Mouse (Mus musculus) limb, embryonic 12.5 days (tissue): ENCODE results near the gene Gm43518. TPM values are rescaled to one million over a fixed set of nuclear protein-coding genes. Genes with fewer than 3 reads are reported as not detected.
A peak's percentile ranks its signal among the peaks of the same experiment; 100 is the strongest.

Experiments used
- ATAC-seq: fragments of 200-750 bp; cut with Nextera tagmentation; 2 replicates; pipeline ENCODE4 v1.8.0; 2017; ENCODE audit warnings: low read depth, moderate TSS enrichment; ENCODE audit not compliant: insufficient number of reproducible peaks, insufficient read depth, low FRiP score, low TSS enrichment
- H3K27ac ChIP-seq: fragments of 300-500 bp; sonication (generic); 2 replicates; pipeline ENCODE4 v1.5.1; 2016; ENCODE audit warnings: mild to moderate bottlenecking, moderate library complexity
- H3K27me3 ChIP-seq: fragments of 300-500 bp; sonication (generic); 2 replicates; pipeline ENCODE4 v1.6.1; 2016; ENCODE audit warnings: mild to moderate bottlenecking, moderate library complexity
- H3K36me3 ChIP-seq: fragments of 300-500 bp; sonication (generic); 2 replicates; pipeline ENCODE4 v1.6.1; 2016; ENCODE audit warnings: mild to moderate bottlenecking, moderate library complexity
- H3K4me1 ChIP-seq: fragments of 300-500 bp; sonication (generic); replicated peaks from 2 replicates; pipeline ENCODE4 v1.6.1; 2016
- H3K4me2 ChIP-seq: fragments of 300-500 bp; sonication (generic); 2 replicates; pipeline ENCODE4 v1.6.1; 2016; ENCODE audit warnings: mild to moderate bottlenecking, moderate library complexity
- H3K4me3 ChIP-seq: fragments of 300-500 bp; sonication (generic); replicated peaks from 2 replicates; pipeline ENCODE4 v1.5.1; 2016; ENCODE audit warnings: mild to moderate bottlenecking
- H3K9ac ChIP-seq: fragments of 300-500 bp; sonication (generic); replicated peaks from 2 replicates; pipeline ENCODE4 v1.6.1; 2016; ENCODE audit warnings: mild to moderate bottlenecking, moderate library complexity
- H3K9me3 ChIP-seq: fragments of 300-500 bp; sonication (generic); 2 replicates; pipeline ENCODE4 v1.6.1; 2016; ENCODE audit warnings: mild to moderate bottlenecking, moderate library complexity
- WGBS: fragments of 180-500 bp; shearing (Covaris S2); methylation state at CpG from one replicate; pipeline ENCODE4 v1.1.7; 2016; 5-methylcytosine and 5-hydroxymethylcytosine counted together
- polyA plus RNA-seq: library from polyadenylated mRNA; unstranded; fragments of >200 nt; fragmentation: Nextera tagmentation; extraction: Ambion mirVana; gene quantifications from 2 replicates; pipeline ENCODE4 v1.2.1, GENCODE M21; 2016

The Gm43518 gene
- 1.8 and 2.1 TPM in 2 replicates for polyA plus RNA-seq

- Histone ChIP-seq H3K9me3 (no peaks in the 10 kb centered on the region), H3K27ac (no peak within 1 kb of the TSS), H3K27me3 (no peaks in the 10 kb centered on the region), H3K36me3 (peaks cover 67% of the 10 kb centered on the region), H3K4me3 (no peak within 1 kb of the TSS), H3K9ac (no peak within 1 kb of the TSS), H3K4me2 (no peak within 1 kb of the TSS), H3K4me1 (peaks cover 3% of the 10 kb centered on the region; the same call in 1 of the 2 replicates)
- ATAC-seq, result no peak
- 95% methylated on average over 9 of the region's 9 CpGs for WGBS
Observed at GRCm38 (mm10) chr5:123927118-123927517, at the start of gene Gm43518. TSS of gene Gm43518 (plus strand) at chr5:123927418.

GRCm38 (mm10) chr5:123878056-123878455 lies 49.2 kb upstream of the Gm43518 start:
- Histone ChIP-seq H3K27me3 (no peaks in the 10 kb centered on the region), H3K27ac (0 out of 2 replicates have a peak overlapping the region, but pooled peaks have one; percentile 3), H3K4me3 (no peak overlapping the region), H3K4me2 (peak overlapping the region; percentile 41), H3K4me1 (peaks cover 25% of the 10 kb centered on the region), H3K9me3 (no peaks in the 10 kb centered on the region), H3K36me3 (no peaks in the 10 kb centered on the region), H3K9ac (0 out of 2 replicates have a peak overlapping the region, but pooled peaks have one; percentile 14)
- WGBS, result 39% methylated on average over 14 of the region's 14 CpGs
- ATAC-seq, result no peak

DNA sequence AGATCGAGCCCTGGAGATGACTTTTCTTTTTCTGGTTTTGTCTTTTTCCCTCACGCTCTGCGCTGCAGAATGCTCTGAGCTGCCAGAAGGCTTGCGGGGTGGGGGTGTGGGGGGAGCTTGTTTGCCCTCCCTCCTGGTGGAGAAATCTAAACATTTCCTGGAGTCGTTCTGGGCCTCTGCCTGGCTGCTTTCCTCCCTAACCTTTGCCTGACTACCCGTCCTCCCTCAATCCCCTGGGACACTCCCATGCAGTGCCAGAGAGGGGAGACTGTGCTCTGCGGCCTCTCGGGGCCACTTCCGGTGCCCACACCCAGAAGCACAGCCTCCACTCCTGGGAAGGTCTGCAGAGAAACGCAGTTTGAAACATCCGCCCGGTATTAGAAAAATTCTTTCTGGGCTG lies 47.3 kb upstream of the Gm43518 start, which contains the start of gene Hcar1:
Gene Hcar1, minus strand, starts transcription at position 93 of the 400 bp plus-strand sequence.
- Histone ChIP-seq H3K9ac (no peak within 1 kb of the TSS), H3K4me3 (no peak within 1 kb of the TSS), H3K27ac (0 out of 2 replicates have a peak within 1 kb of the TSS, but pooled peaks have one; percentile 29), H3K36me3 (no peaks in the 10 kb centered on the region), H3K4me2 (no peak within 1 kb of the TSS), H3K27me3 (no peaks in the 10 kb centered on the region), H3K9me3 (no peaks in the 10 kb centered on the region), H3K4me1 (peaks cover 25% of the 10 kb centered on the region)
- 72% methylated on average over 12 of the region's 12 CpGs for WGBS
- ATAC-seq, result no peak

DNA sequence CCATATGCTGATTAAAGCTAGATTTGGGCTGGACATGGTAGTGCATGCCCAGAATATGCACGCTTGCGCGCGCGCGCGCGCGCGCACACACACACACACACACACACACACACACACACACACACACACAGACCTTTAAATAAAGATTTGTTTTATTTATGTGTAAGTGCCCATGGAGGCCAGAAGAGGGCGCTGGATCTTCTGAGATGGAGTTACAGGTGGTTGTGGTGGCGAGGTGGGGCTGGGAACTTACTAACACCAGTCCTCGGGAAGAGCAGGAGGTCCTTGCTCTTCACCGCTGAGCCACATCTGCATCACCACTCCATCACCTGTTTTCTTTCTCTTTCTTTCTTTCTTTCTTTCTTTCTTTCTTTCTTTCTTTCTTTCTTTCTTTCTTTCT lies 46.4 kb upstream of the Gm43518 start:
- peaks cover 25% of the 10 kb centered on the region for H3K4me1 ChIP-seq
- H3K27ac ChIP-seq, result no peak overlapping the region
- H3K4me2 ChIP-seq, result no peak overlapping the region
- no peak overlapping the region for H3K9ac ChIP-seq
- H3K27me3 ChIP-seq, result no peaks in the 10 kb centered on the region
- H3K4me3 ChIP-seq, result no peak overlapping the region
- no peaks in the 10 kb centered on the region for H3K36me3 ChIP-seq
- ATAC-seq, result no peak
- 82% methylated on average over 14 of the region's 14 CpGs for WGBS
- no peaks in the 10 kb centered on the region for H3K9me3 ChIP-seq

DNA sequence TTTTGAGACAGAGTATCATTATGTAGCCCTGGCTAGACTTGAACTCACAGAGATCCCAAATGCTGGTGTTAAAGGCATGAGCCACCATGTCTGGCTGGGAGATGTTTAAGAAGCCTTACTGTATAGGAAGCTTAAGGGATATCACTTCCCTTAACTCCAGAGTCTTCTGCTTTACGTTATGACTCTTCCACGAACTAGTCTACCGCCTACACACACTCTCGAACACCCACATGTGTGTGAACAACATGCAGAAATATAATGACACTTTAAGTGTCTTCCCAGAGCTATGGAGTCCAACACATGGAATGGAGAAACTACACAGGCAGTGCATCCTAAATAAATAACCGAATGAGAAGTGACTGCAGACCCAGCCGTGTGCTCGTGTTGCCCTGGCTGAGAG lies 43.3 kb upstream of the Gm43518 start:
- Histone ChIP-seq H3K27ac (no peak overlapping the region), H3K9me3 (no peaks in the 10 kb centered on the region), H3K4me1 (peaks cover 11% of the 10 kb centered on the region), H3K9ac (no peak overlapping the region), H3K4me3 (no peak overlapping the region), H3K27me3 (no peaks in the 10 kb centered on the region), H3K36me3 (no peaks in the 10 kb centered on the region), H3K4me2 (no peak overlapping the region)
- no peak for ATAC-seq
- WGBS, result 81% methylated on average over 7 of the region's 7 CpGs

DNA sequence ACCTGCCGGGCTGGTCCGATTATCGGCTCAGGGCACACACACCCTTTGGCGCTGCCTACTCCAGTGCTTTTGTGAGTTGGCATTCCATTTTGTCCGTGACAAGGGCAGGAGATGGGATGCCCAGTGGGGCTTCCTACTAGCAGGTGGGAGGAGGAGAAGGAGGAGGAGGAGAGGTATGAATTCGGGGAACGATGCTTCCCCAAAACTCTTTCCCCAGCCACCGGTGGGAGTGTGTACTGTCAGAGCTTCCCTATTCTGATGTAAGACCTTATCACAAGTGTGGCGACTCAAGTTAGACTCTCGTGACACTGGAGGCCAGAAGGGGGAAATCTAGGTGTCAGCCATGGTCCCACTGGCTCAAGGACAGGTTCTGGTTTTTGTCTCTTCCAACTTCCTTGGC lies 42.9 kb upstream of the Gm43518 start:
- no peak for ATAC-seq
- Histone ChIP-seq H3K9ac (no peak overlapping the region), H3K36me3 (no peaks in the 10 kb centered on the region), H3K4me1 (peaks cover 10% of the 10 kb centered on the region), H3K27ac (no peak overlapping the region), H3K27me3 (no peaks in the 10 kb centered on the region), H3K4me2 (no peak overlapping the region), H3K9me3 (no peaks in the 10 kb centered on the region), H3K4me3 (no peak overlapping the region)
- WGBS, result 78% methylated on average over 10 of the region's 10 CpGs

DNA sequence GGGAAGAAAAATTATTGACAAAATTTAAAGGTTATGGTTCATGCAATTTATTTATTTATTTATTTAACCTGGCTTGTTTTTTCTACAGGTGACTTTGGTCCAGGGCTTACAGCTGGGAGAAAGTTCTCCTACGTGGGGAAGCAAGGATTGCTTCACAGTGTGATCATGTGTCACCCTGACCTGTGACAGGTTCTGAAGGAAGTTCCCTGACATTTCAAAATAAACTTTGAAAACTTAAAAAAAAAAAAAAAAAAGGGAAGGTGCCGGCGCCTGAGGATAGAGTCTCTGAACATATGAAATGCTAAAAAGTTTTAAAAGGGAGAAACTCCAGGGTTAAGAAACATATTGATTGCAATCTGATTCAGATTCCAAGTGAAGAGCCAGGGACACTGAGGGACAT lies 40.9 kb upstream of the Gm43518 start:
- ATAC-seq, result no peak
- H3K4me3 ChIP-seq, result no peak overlapping the region
- H3K9me3 ChIP-seq, result no peaks in the 10 kb centered on the region
- no peak overlapping the region for H3K4me2 ChIP-seq
- H3K9ac ChIP-seq, result no peak overlapping the region
- no peaks in the 10 kb centered on the region for H3K4me1 ChIP-seq
- WGBS, result 79% methylated on average over 3 of the region's 3 CpGs
- H3K27me3 ChIP-seq, result no peaks in the 10 kb centered on the region
- no peak overlapping the region for H3K27ac ChIP-seq
- H3K36me3 ChIP-seq, result no peaks in the 10 kb centered on the region

GRCm38 (mm10) chr5:123890312-123890711 lies 36.9 kb upstream of the Gm43518 start:
- Histone ChIP-seq H3K27ac (no peak overlapping the region), H3K4me2 (no peak overlapping the region), H3K4me1 (no peaks in the 10 kb centered on the region), H3K9me3 (no peaks in the 10 kb centered on the region), H3K27me3 (no peaks in the 10 kb centered on the region), H3K36me3 (no peaks in the 10 kb centered on the region), H3K4me3 (no peak overlapping the region), H3K9ac (no peak overlapping the region)
- 69% methylated on average over 2 of the region's 2 CpGs for WGBS
- ATAC-seq, result no peak

DNA sequence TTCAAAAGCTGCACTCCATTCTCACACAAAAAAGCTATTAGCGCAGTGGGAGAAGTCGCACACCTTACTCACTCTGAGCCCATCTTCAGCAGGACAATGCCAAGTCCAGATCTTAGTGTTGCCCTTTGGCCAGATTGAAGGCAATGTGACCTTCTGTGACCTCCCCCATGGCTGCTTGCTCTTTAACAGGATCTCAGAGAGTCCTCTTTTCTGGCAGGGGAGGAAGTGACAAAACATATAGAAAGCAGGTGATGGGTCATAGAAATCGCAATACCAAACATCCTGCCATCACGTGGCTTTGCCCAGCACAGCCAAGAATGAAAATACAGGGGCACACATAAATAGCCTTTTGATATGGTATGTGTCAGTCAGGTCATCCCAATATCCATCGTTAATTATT lies 36.2 kb upstream of the Gm43518 start:
- ATAC-seq, result no peak
- Histone ChIP-seq H3K9ac (no peak overlapping the region), H3K4me2 (no peak overlapping the region), H3K27ac (no peak overlapping the region), H3K4me3 (no peak overlapping the region), H3K4me1 (no peaks in the 10 kb centered on the region), H3K27me3 (no peaks in the 10 kb centered on the region), H3K36me3 (no peaks in the 10 kb centered on the region), H3K9me3 (no peaks in the 10 kb centered on the region)
- WGBS, result 78% methylated on average over 5 of the region's 5 CpGs

- Histone ChIP-seq H3K4me2 (no peak overlapping the region), H3K27me3 (no peaks in the 10 kb centered on the region), H3K4me3 (no peak overlapping the region), H3K36me3 (no peaks in the 10 kb centered on the region), H3K27ac (no peak overlapping the region), H3K9me3 (no peaks in the 10 kb centered on the region), H3K9ac (no peak overlapping the region), H3K4me1 (no peaks in the 10 kb centered on the region)
- 55% methylated on average over 6 of the region's 6 CpGs for WGBS
- ATAC-seq, result no peak
Observed at GRCm38 (mm10) chr5:123891669-123892068, 35.5 kb upstream of the Gm43518 start.

DNA sequence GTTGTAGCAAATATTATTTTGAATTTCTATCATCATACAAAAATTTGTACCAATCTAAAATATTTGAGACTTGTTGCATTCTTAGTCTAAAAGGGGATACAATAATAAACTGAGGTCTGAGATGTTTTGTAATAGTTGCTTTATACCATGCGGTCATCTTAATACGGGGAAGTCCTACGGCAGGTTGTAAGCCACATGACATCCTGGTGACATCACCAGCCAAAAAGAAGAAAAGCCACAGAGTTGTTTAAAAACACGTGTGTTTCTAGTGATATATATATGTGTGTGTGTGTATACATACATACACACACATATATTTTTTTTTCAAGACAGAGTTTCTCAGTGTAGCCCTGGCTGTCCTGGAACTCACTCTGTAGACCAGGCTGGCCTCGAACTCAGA lies 33.7 kb upstream of the Gm43518 start:
- no peak for ATAC-seq
- H3K27me3 ChIP-seq, result no peaks in the 10 kb centered on the region
- no peaks in the 10 kb centered on the region for H3K9me3 ChIP-seq
- no peak overlapping the region for H3K4me2 ChIP-seq
- H3K36me3 ChIP-seq, result no peaks in the 10 kb centered on the region
- H3K9ac ChIP-seq, result no peak overlapping the region
- WGBS, result 90% methylated on average over 5 of the region's 5 CpGs
- H3K27ac ChIP-seq, result no peak overlapping the region
- H3K4me3 ChIP-seq, result no peak overlapping the region
- no peaks in the 10 kb centered on the region for H3K4me1 ChIP-seq

DNA sequence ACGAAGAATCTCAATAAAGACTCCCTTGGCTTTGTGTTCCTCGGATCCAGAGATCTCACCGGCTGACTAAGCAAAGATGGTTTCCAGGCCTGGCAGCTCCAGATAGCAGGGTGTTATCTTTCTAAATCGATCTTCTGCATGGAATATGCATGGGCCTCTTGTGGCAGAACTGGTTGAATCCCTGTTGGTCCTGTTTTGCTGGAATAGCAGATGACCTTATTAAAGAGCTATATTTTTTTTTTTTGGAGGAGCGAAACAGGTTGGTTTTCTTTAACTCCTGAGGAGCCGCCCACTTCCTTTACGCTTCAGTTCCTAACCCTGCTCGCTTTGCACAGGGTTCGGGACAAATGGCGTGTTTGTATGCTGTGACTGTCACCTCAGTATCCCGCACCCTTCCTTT lies 30.8 kb upstream of the Gm43518 start:
- no peaks in the 10 kb centered on the region for H3K36me3 ChIP-seq
- H3K27ac ChIP-seq, result no peak overlapping the region
- no peak overlapping the region for H3K4me3 ChIP-seq
- no peaks in the 10 kb centered on the region for H3K4me1 ChIP-seq
- no peak for ATAC-seq
- 79% methylated on average over 11 of the region's 11 CpGs for WGBS
- no peak overlapping the region for H3K9ac ChIP-seq
- no peak overlapping the region for H3K4me2 ChIP-seq
- no peaks in the 10 kb centered on the region for H3K27me3 ChIP-seq
- no peaks in the 10 kb centered on the region for H3K9me3 ChIP-seq
